Mouse (Mus musculus): ENCODE data around the gene Rdh19. TPM values are rescaled to one million over a fixed set of nuclear protein-coding genes. Genes with fewer than 3 reads are reported as not detected.
"Not testable (repeated sequence)": the region's sequence is repeated elsewhere in the genome, so short reads cannot be mapped to it uniquely, and the experiment has no call there.

Rdh19 gene
- polyA plus RNA-seq, 1 experiment: not detected

GRCm38 (mm10) chr10:127825386-127825785 is 24.3 kb upstream of the Rdh19 start:
- TF ChIP-seq POLR2A (IDR thresholded peaks at IDR 0.05; ENCODE audit: borderline replicate concordance, insufficient read depth, low read length): no peak
- peak; percentile 18; the same call in 1 of the 2 replicates for TF ChIP-seq CTCF (IDR thresholded peaks at IDR 0.05; ENCODE audit: borderline replicate concordance, insufficient read depth, low read depth, low read length)
- Histone ChIP-seq H3K27me3 (ENCODE audit: control insufficient read depth, insufficient read depth, low read length) (no peaks in the 10 kb centered on the region), H3K4me1 (ENCODE audit: control insufficient read depth, insufficient read depth, low read length) (peaks cover 9% of the 10 kb centered on the region; the same call in 1 of the 2 replicates), H3K27ac (ENCODE audit: insufficient read depth, low read length) (no peak overlapping the region), H3K4me3 (replicated peaks; ENCODE audit: insufficient read depth, low read depth, low read length) (no peak overlapping the region)
- DNase-seq: no peak
- 74% methylated on average over 6 of the region's 6 CpGs for WGBS

GRCm38 (mm10) chr10:127829121-127829520 is 20.6 kb upstream of the Rdh19 start:
- peaks cover 9% of the 10 kb centered on the region; the same call in 1 of the 2 replicates for H3K4me1 ChIP-seq (ENCODE audit: control insufficient read depth, insufficient read depth, low read length)

GRCm38 (mm10) chr10:127834186-127834585 is 15.5 kb upstream of the Rdh19 start:
- WGBS: 95% methylated on average over 1 of the region's 1 CpGs
- not testable (repeated sequence) for H3K4me3 ChIP-seq (replicated peaks; ENCODE audit: insufficient read depth, low read depth, low read length); H3K4me1 ChIP-seq (ENCODE audit: control insufficient read depth, insufficient read depth, low read length); H3K27ac ChIP-seq (ENCODE audit: insufficient read depth, low read length); DNase-seq; H3K27me3 ChIP-seq (ENCODE audit: control insufficient read depth, insufficient read depth, low read length)

More at GRCm38 (mm10) chr10:127829121-127829520, 20.6 kb upstream of the Rdh19 start:
- WGBS: 31% methylated on average over 3 of the region's 3 CpGs
- TF ChIP-seq POLR2A (IDR thresholded peaks at IDR 0.05; ENCODE audit: borderline replicate concordance, insufficient read depth, low read length) (no peak), CTCF (IDR thresholded peaks at IDR 0.05; ENCODE audit: borderline replicate concordance, insufficient read depth, low read depth, low read length) (no peak)
- no peak overlapping the region for H3K27ac ChIP-seq (ENCODE audit: insufficient read depth, low read length)
- peak in 1 of 2 experiments; percentile 38 for DNase-seq
- H3K27me3 ChIP-seq (ENCODE audit: control insufficient read depth, insufficient read depth, low read length): no peaks in the 10 kb centered on the region
- no peak overlapping the region for H3K4me3 ChIP-seq (replicated peaks; ENCODE audit: insufficient read depth, low read depth, low read length)

- no peak overlapping the region for H3K27ac ChIP-seq (ENCODE audit: insufficient read depth, low read length)
- TF ChIP-seq CTCF (IDR thresholded peaks at IDR 0.05; ENCODE audit: borderline replicate concordance, insufficient read depth, low read depth, low read length): no peak
- TF ChIP-seq POLR2A (IDR thresholded peaks at IDR 0.05; ENCODE audit: borderline replicate concordance, insufficient read depth, low read length): no peak
- H3K4me3 ChIP-seq (replicated peaks; ENCODE audit: insufficient read depth, low read depth, low read length): no peak overlapping the region
- whole genome bisulfite sequencing: 88% methylated on average over 5 of the region's 5 CpGs
- H3K27me3 ChIP-seq (ENCODE audit: control insufficient read depth, insufficient read depth, low read length): no peaks in the 10 kb centered on the region
- H3K4me1 ChIP-seq (ENCODE audit: control insufficient read depth, insufficient read depth, low read length): no peaks in the 10 kb centered on the region
- DNase-seq: no peak
Observed at GRCm38 (mm10) chr10:127835292-127835691, 14.4 kb upstream of the Rdh19 start.

- H3K27me3 ChIP-seq (ENCODE audit: control insufficient read depth, insufficient read depth, low read length); H3K27ac ChIP-seq (ENCODE audit: insufficient read depth, low read length); DNase-seq; H3K4me1 ChIP-seq (ENCODE audit: control insufficient read depth, insufficient read depth, low read length); H3K4me3 ChIP-seq (replicated peaks; ENCODE audit: insufficient read depth, low read depth, low read length): not testable (repeated sequence)
- 94% methylated on average over 5 of the region's 5 CpGs for WGBS
Observed at GRCm38 (mm10) chr10:127837793-127838192, 11.9 kb upstream of the Rdh19 start.

DNA sequence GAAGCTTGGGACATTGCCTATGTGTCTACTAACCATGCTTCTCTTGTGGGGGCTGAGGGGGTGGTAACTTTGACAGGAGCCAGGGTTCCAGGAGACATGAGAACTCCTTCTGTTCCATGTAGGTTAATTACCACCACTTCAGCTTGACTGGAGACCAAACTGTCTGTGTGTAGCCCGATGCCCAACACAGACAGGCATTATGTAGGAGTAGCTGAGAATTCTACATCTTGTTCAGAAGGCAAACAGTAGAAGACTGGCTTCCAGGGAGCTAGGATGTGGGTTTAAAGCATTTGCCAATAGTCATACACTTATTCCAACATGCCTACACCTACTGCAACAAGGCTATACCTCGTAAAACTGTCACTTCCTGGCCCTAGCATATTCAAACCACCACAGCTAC is 11.2 kb upstream of the Rdh19 start:
- 87% methylated on average over 2 of the region's 2 CpGs for WGBS
- Histone ChIP-seq H3K27me3 (ENCODE audit: control insufficient read depth, insufficient read depth, low read length) (no peaks in the 10 kb centered on the region), H3K27ac (ENCODE audit: insufficient read depth, low read length) (no peak overlapping the region), H3K4me1 (ENCODE audit: control insufficient read depth, insufficient read depth, low read length) (no peaks in the 10 kb centered on the region), H3K4me3 (replicated peaks; ENCODE audit: insufficient read depth, low read depth, low read length) (no peak overlapping the region)
- TF ChIP-seq POLR2A (IDR thresholded peaks at IDR 0.05; ENCODE audit: borderline replicate concordance, insufficient read depth, low read length): no peak
- TF ChIP-seq CTCF (IDR thresholded peaks at IDR 0.05; ENCODE audit: borderline replicate concordance, insufficient read depth, low read depth, low read length): no peak
- DNase-seq: no peak

- no peak for DNase-seq
- Histone ChIP-seq H3K27ac (ENCODE audit: insufficient read depth, low read length) (no peak overlapping the region), H3K27me3 (ENCODE audit: control insufficient read depth, insufficient read depth, low read length) (no peaks in the 10 kb centered on the region), H3K4me3 (replicated peaks; ENCODE audit: insufficient read depth, low read depth, low read length) (no peak overlapping the region), H3K4me1 (ENCODE audit: control insufficient read depth, insufficient read depth, low read length) (no peaks in the 10 kb centered on the region)
- no peak for TF ChIP-seq POLR2A (IDR thresholded peaks at IDR 0.05; ENCODE audit: borderline replicate concordance, insufficient read depth, low read length)
- no peak for TF ChIP-seq CTCF (IDR thresholded peaks at IDR 0.05; ENCODE audit: borderline replicate concordance, insufficient read depth, low read depth, low read length)
- 70% methylated on average over 2 of the region's 2 CpGs for WGBS
Observed at GRCm38 (mm10) chr10:127840776-127841175, 9.0 kb upstream of the Rdh19 start.

DNA sequence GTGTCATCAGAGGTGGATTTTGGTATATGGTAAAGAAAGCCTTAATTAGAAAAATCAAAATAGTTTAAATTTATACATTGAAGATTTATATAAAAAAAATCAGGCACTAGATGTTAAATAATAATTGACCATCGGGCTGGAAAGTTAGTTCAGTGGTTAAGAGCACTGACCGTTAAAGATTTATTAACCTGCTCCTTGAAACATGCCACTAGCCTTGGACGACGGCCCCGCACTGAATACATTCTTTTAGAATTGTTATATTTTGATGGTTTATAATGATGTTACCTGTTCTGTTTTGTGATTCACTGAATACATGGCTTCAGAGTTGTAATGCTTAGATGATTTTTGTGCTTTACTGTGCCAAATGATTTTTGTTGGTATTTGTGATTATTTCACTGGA is 3.8 kb upstream of the Rdh19 start:
- DNase-seq; H3K27me3 ChIP-seq (ENCODE audit: control insufficient read depth, insufficient read depth, low read length); H3K4me3 ChIP-seq (replicated peaks; ENCODE audit: insufficient read depth, low read depth, low read length); H3K4me1 ChIP-seq (ENCODE audit: control insufficient read depth, insufficient read depth, low read length); H3K27ac ChIP-seq (ENCODE audit: insufficient read depth, low read length): not testable (repeated sequence)
- 91% methylated on average over 5 of the region's 5 CpGs for WGBS

GRCm38 (mm10) chr10:127848089-127848488 is 1.6 kb upstream of the Rdh19 start:
- WGBS: 42% methylated on average over 1 of the region's 1 CpGs
- DNase-seq: no peak
- TF ChIP-seq CTCF (IDR thresholded peaks at IDR 0.05; ENCODE audit: borderline replicate concordance, insufficient read depth, low read depth, low read length) (no peak), POLR2A (IDR thresholded peaks at IDR 0.05; ENCODE audit: borderline replicate concordance, insufficient read depth, low read length) (no peak)
- Histone ChIP-seq H3K4me3 (replicated peaks; ENCODE audit: insufficient read depth, low read depth, low read length) (no peak overlapping the region), H3K27me3 (ENCODE audit: control insufficient read depth, insufficient read depth, low read length) (no peaks in the 10 kb centered on the region), H3K27ac (ENCODE audit: insufficient read depth, low read length) (no peak overlapping the region), H3K4me1 (ENCODE audit: control insufficient read depth, insufficient read depth, low read length) (no peaks in the 10 kb centered on the region)

Measured in cerebellum, adult 2 months (tissue).